Mouse (Mus musculus) neutrophil, adult 5-6 weeks (primary cell): ENCODE measurements at regions not wholly inside any gene's neighbourhood (a gene's known extent, or its start where the extent isn't known, plus 50 kb on each side); places are given as distances from the start of the nearest gene placed in this dataset.
A peak's percentile ranks its signal among the peaks of the same experiment; 100 is the strongest.

Source experiments
- ATAC-seq: fragments of 151-379, 151-347 bp; 2 replicates; pipeline ENCODE4 v1.8.0; 2017; ENCODE audit warnings: mild to moderate bottlenecking, moderate TSS enrichment; ENCODE audit not compliant: insufficient number of reproducible peaks, poor library complexity, low FRiP score, severe bottlenecking; ENCODE audit errors: extremely low read depth

DNA sequence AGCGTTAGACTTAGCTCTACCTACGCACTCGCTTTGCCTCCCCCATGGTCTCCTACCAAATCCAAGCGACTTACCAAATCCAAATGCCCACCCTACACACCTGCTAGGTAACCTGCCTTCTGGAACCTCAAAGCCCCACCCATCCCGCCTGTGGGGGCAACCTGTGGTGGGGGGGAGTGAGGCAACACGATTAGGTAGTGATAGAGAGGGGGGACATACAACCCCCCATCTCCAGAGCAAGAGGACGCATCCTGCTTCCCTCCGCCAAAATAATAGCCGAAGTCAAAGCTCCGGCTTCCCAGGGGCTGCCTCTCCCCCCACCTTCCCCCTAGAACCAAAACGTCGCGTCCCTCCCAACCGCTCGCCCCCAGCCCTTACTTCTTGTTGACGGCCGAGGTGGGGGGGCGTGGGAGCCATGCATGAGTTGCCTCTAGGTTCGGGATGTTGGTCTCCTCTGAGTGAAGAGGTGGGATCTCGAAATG lies 181.4 kb upstream of the Mkln1 start:
- ATAC-seq, result no peak

DNA sequence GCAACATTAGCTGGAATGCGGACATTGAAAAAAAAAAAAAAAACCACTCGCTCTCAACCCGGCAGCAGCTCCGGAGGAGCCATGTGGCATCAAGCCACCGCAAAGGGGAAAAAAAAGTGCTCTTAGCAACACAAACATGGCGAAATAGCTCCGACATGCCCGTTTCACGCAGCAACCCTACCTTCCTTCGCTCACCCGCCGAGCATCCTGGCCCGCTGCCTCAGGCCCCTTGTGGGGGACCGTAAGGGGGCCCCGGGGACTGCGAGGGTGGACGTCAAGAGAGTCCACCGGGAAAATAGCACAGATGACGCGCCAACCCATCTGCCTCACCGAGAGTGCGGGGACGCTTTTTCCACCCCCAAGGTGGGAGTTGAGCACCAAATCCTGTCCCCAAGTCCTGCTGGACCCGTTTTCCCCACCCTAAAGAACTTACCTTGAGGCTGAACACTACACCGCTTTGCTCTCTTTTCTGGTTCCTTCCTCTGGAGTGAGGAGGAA lies 180.8 kb upstream of the Mkln1 start:
- no peak for ATAC-seq

DNA sequence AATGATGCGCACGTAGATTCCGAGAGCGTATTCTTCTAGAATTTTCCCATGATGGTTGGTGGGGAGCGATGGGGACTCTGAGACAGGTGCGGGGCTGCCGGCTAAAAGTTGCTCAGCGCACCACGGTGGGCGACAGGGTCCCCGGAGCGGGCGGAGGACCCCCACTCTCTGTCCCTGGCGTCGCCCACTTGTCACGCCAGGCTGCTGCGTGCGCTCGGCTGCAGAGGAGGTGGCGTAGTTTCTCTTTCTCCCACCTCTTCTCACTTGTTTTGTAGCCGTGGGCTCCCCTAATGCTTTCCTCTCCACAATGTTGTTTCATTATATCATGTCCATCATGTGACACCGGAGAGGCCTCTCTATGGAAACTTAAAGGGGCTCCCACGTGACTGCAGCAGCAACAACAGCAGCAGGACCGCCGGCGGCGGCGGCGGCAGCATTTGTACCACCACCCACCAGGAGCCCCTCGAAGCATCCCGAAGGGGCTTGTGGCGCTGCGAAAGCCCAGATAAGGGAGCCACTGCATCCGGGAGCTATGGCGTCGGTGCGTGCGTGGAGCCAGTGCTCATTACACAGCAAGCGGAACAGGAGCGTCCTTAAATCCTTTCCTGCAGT lies 180.3 kb upstream of the Mkln1 start:
- peak; percentile 31 for ATAC-seq

DNA sequence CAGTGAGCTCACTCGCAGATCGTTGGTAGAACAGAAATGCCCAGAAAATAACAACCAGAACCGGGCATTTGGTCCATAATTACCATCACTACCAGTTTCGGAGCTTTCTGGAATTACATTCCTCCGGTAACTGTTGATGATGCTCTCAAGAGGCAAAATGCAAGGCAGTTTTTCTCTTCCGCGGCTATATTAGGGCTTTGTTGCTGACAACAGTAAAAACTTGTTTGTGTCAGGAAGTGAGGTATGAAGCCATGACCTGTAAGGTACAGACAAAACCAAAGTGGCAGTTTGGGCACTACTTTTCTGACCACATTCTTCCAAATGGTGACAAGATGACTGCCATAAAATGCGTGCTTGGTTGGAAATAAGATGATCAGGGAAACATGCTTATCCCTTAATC lies 179.7 kb upstream of the Mkln1 start:
- no peak for ATAC-seq

DNA sequence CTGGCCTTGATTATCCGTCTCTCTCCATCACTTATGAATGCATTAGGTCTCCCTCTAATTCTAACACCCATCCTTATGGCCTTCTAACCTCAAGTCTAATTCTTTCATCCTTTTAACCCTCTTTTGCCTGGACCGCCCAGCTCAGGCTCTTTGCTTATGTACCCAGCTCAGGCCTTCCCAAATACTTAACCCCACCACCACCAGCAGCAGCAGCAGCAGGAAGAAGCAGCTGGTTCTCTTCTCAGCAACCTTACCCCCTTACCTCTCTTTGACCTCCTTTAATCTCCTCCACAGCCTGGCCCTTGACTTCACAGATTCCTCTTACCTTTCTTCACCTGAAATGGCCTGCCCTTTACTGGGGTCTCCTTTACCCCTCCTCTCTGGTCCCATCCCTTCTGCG lies 178.8 kb upstream of the Mkln1 start:
- ATAC-seq, result no peak

DNA sequence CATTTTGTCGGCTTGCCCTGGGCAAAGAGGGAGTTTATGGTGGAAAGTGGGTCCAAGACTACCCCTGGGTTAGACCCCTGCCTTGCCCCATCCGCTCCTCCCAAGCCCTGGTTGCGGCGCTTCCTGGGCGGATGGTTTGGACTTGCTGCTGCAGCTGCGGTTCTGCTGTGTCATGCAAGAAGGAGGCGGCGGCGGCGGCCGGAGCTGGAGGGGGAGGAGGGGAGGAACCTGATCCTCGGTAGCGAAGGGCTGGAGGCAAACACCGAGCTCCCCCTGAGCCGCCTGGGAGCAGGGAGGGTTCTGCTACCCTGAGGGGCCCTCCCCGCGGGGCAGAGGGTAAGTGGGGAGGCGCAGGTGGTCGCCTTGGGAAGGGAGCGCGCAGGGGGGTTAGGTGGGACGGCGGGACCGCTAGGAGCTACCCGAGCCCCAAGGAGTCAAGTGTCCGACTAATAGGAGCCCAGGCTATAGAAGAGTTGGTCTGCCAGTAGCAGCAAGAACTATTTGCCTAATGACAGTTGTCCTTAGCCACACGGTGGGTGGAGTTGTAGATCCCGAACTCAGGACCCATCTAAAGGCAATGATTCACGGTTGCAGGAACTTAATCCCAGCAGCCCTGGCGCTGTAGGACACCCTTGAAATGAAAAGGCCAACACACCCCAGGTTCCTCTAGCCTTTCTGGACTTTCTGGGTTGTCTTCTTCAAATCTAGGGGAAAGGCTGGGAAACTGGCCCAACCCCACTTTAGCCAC lies 178.2 kb upstream of the Mkln1 start:
- no peak for ATAC-seq

DNA sequence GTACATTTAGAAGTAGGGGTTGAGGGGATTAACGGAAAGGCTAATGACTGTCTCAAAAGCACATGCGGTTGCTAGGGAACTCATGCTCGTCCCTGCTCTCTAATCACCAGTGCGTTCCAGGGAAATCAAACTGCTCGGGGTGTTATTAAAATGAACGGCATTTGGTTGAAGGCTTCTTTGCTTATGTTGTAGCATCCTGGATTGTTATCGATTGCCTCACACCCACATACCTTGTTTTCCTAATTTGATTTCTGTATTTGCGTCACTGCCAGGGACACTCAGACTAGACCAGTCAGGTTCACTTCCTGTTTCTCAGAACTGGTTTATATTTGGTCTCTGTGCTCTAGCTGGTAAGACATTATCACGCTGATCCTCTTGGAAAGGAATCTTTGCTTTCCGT lies 177.0 kb upstream of the Mkln1 start:
- ATAC-seq, result peak; percentile 51

DNA sequence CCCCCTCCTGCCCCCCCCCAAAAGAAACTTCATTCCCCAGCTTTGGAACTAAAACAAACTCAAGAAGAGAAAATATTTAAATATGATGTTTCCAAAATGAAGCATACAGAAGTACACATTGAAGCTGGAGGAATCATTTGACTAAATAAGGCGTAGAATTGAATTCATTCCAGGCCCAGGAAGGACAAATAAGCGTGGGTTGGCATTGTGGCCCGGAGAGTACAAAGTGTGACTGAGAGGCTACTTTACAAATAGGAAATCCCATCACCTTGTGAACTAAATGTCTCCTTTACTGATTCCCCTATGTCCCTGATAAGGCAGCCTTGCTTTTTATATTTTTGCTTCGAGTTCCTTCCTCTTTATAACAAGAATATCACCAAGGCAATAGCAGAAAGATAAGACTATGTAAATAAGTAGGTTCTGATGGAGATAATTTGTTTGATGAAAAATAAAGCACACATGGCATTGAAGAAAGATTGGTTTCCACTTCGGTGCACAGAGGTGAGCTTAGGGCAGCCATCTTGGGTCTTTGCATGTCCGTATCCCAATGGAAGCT lies 176.4 kb upstream of the Mkln1 start:
- ATAC-seq, result no peak

DNA sequence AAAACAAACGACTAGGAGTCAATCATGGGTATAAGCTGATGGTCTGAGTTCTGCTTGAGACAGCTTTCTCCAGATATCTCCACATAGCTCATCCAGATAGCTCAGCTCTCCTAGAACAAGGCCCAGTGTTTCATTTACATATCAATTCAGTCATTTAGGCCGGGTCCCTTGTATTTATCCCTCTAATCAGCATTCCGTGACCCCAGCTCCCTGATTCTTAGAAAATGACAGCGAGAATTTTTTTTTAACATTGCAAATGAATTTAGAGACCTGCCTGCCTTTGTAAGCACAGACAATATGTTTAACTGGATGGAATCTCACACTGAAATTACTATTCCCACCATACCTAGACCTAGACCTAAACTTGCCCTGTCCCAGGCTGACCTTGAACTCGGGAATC lies 171.1 kb upstream of the Mkln1 start:
- no peak for ATAC-seq

DNA sequence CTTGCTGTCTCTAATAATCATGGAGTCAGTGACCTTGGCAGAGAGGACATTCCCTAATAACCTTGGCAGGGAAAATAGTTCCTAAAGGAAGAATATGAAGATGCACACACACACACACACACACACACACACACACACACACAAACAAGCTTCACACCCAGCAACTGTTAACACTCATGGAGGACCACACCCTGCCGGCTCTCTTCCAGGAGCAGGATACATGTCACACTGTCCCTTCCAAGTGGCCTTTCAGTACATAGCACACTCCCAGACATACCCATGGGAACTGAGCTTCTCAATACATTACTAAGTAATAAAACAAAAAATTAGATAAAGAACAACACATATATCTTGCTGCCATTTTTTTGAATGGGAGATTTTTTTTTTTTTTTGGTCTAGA lies 170.5 kb upstream of the Mkln1 start:
- ATAC-seq, result no peak

DNA sequence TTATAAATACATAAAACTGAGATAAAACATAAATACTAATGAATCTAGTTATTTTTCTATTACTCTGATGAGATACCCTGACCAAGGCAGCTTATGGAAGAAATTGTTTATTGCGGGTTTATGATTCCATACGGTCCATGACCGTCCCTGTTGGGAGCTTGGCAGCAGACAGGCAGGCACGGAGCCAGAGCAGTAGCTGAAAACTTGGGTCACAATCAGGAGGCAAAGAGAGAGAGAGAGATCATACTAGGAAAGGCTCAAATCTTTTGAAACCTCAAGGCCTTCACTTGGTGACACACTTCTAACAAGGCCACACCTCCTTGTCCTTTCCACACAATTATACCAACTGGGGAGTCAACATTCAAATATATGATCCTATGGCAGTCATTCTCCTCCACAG lies 166.7 kb upstream of the Mkln1 start:
- no peak for ATAC-seq

DNA sequence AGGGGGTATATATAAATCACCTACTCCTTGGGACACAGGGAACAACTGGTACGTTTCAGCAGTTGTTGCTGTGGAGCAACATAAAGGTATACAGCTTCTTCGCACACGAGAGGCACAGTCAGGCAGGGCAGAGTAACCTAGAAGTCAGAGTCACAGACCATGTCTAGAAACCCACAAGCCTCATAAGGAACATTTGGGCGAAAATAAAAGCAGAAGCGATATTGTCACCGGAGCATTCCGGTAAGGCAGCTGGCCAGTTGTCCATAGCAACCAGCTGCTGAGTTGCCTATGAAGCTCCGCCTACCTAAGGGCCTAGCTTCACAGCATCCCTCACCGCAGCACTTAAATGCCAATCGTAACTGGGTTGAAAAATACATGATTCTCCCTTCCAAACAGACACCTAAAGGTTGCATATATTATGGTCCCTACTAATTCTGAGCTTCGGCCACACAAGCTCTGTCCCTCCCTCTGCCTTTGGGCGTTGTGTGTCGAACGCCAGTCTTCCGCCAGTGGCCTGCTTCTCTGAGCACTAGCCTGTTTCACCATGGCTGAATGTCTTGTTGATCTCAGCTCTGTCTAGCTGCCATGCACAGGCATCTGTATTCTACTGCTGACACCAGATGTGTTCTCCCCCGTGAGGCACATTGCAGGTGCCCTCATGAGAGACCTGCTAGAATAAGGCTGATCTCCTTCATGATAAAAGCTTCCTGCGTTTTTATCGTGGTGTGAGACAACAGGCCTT lies 165.1 kb upstream of the Mkln1 start:
- ATAC-seq, result peak; percentile 96

DNA sequence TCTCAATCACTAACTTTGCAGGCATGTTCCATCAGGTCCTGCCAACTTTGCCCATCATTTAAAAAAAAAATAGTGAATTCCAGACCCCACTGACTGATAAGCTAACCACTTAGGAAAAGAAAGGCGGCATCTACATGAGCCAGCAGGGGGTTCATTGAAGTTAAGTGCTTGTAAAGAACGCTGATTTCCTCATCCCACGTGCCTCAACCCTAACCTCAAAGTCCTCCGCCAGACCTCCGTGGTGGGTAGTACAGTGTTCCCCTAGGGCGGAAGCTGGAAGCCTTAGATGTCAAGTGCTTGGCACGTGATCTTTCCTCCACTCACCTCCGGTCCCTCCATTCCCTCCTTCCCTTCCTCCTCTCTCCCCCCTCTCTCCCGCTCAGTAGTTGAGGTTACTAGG lies 158.5 kb upstream of the Mkln1 start:
- ATAC-seq, result 0 out of 2 replicates have a peak, but pooled peaks have one; percentile 13

DNA sequence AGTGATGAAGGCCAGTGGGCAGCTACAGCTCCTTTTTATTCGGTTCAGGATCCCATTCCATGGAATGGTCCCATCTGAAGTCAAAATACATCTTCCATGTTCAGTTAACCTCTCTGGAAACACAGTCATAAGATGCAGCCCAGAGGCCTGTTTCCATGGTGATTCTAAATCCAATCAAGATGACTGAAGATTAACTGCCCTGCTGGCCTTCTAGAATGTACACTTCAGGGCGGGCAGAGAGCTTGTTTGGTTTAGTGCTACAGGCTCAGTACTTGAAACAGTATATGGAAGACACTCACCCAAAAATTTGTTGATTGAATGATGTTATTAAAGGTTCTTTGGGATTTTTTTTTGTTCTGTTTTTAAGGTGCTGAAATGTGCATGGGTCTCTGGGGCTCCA lies 148.0 kb upstream of the Mkln1 start:
- ATAC-seq, result no peak

DNA sequence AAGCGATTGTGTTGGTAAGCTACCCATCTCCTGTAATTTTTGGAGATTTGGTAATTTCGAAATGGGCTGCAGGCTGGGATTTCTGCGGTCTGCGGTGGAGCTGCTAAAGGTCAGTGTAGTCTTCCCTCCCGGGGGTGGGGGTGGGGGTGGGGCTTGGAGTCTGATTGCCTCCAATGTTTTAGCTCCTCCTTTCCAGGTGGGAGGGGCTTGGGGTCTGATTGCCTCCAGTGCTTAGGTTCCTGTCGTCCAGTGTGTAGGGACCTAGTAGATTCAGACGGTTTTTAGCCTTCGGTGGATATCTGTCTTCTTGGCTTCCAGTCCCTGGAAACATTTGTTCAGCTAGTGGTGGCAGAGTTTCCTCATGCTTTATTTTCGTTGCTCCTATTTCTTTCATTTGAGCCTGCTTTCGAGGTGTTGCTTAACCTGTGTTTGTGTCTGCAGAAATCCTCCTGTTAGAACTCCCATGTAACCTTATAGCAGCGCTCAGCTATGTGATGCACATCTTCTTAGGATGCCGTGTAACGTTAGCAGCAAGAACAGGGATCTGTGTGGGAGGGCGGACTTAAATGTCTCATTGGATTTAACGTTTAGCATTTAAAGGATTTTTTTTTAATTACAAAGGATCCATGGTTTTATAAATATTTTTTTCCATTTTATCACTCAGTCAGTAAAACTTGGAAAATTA lies 145.1 kb upstream of the Mkln1 start:
- ATAC-seq, result no peak

DNA sequence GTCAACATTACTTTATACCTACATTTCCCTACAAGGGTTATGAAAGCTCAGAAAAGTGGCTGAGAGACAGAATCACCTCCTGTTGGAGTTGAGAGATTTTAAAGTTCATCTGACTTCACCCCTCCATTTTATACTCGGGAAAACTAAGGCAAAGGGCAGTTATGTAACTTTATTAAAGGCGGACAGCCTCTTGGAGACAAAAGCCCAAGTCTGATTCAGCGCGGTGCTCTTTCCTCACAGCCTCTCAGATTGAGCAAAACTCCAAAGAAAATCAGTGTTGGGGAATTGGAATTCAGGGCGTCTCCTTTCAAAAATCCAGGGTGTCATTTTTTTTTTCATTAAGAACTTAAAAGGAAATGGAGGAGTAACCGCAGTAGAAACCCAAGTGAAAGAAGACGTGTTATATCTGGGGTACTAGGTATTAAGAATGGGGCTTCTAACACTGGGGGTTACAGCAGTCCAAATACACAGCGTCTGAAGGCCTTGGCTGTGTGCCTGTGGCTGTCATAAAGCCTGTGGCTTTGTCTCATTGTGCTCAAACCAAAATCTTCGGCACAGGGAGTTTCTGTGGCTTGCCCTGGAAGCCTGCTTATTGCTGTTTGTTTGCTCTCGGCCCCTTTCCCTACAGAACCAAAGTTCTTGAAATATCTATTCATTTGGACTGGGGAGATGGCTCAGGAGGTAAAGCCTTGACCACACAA lies 137.7 kb upstream of the Mkln1 start:
- ATAC-seq, result no peak

DNA sequence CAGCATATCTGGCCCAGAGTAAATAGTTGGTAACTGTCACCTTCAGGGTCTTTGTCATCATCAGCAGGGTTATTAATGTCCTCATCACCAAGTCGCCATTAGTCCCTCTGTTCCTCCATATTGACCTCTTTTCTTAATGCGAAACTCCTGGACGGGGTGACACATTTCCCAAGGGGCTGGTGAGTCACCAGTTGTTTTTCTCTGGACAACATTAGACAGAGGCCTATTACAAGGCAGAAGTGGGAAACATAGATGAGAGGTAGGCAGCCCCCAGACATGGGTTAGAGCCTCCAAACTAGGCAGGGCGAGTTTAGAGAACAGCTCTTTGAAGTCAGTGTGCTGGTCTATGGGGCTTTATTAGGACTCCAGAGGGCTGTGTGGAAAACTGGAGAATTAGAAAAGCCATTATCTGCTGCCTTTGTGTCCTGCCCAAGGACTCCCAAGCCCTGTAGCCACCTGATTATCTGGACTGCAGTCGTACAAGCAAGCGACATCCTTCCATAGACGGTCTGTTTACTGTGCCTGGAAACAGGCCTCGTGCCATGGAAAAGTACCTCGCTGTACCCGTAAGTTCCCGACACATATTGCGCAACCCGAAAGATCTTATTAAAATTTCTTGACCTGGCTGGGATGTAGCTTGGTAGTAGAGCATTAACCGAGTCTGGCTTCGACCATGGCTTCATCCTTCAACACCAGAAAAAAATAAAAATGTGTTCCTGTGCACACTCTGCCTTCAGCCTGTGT lies 136.6 kb upstream of the Mkln1 start:
- ATAC-seq, result no peak

DNA sequence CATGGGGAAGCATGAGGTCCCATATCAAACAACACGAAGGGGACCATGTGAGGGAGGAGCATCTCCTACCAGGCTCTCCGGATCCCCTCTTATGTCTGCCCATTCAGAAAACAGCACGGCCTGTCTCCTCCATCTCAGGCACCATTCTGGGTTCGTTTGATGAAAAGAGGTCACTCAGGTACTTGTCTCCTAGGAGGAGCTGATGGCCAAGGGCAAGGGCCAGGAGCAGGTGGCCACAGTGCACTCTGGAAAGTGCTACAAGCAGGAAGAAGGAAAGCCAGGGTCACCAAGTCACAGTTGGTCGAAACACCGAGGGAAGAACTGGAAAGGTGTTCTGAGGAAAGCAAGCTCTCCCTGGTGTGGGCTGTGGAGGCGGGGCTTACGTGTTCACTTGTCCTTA lies 135.9 kb upstream of the Mkln1 start:
- no peak for ATAC-seq
